ENCODE assay signal across 24 mouse cellular contexts in genomic region chr3:96814342-96814741, GRCm38 (mm10). TPM values are rescaled to one million over a fixed set of nuclear protein-coding genes. Genes with fewer than 3 reads are reported as not detected.
A peak's percentile ranks its signal among the peaks of the same experiment; 100 is the strongest.
DNase-seq lines count a peak whose midpoint lies in the region; ATAC-seq and TF ChIP-seq lines count a peak whose summit lies in the region.
"Had no signal": no experiment of that assay in that cellular context is flagged by ENCODE, and none has a peak within 500 bp of the region (broad histone marks: within the 10 kb centered on the region; RNA-seq: fewer than 3 reads in every experiment).

No protein-coding gene starts in this region.

- WGBS in heart, embryonic 16.5 days = 53% methylated on average over 6 of the region's 6 CpGs
- WGBS in heart, adult 2 months = 67% methylated on average over 6 of the region's 6 CpGs
- 56% methylated on average over 6 of the region's 6 CpGs for WGBS in neural tube, embryonic 15.5 days

- intact Hi-C loops in heart, adult 2 months (cut with DNase I) = loop anchor here (5.0 kb wide), 2 partner anchors 87 to 88 kb away; partner anchors contain the start of genes Gja5, Polr3c and Rnf115

- no peaks in the 10 kb centered on the region for H3K27me3 ChIP-seq in heart, embryonic 16.5 days (ENCODE audit: control insufficient read depth, insufficient read depth, low read length)
- no peaks in the 10 kb centered on the region for H3K27me3 ChIP-seq in heart, adult 2 months (ENCODE audit: control insufficient read depth, insufficient read depth, low read length)
- no peaks in the 10 kb centered on the region for H3K27me3 ChIP-seq in neural tube, embryonic 15.5 days (replicated peaks)
- H3K27me3 ChIP-seq: forebrain, embryonic 13.5 days; liver, embryonic 15.5 days; neural tube, embryonic 13.5 days had no signal

- no peak for TF ChIP-seq EP300 in heart, adult 2 months (IDR thresholded peaks at IDR 0.05; ENCODE audit: insufficient read depth, low read depth, low read length)

- 0 out of 2 replicates have a peak, but pooled peaks cover 3% of the 10 kb centered on the region for H3K9me3 ChIP-seq in heart, embryonic 16.5 days (replicated peaks; ENCODE audit: control insufficient read depth, low read length)
- no peaks in the 10 kb centered on the region for H3K9me3 ChIP-seq in neural tube, embryonic 15.5 days (replicated peaks)
- H3K9me3 ChIP-seq: kidney, embryonic 15.5 days; liver, embryonic 15.5 days; neural tube, embryonic 13.5 days had no signal

- no peak for TF ChIP-seq CTCF in heart, adult 2 months (IDR thresholded peaks at IDR 0.05)

- no peak overlapping the region for H3K27ac ChIP-seq in heart, embryonic 16.5 days (ENCODE audit: low read length)
- H3K27ac ChIP-seq in heart, adult 2 months = no peak overlapping the region
- no peak overlapping the region for H3K27ac ChIP-seq in neural tube, embryonic 15.5 days (replicated peaks)
- H3K27ac ChIP-seq: forebrain, embryonic 13.5 days; kidney, embryonic 15.5 days; liver, embryonic 15.5 days; macrophage; neural tube, embryonic 13.5 days had no signal

- no peak overlapping the region for H3K9ac ChIP-seq in heart, embryonic 16.5 days (ENCODE audit: low read length)
- no peak overlapping the region for H3K9ac ChIP-seq in heart, adult 2 months (ENCODE audit: low read depth, low read length)
- no peak overlapping the region for H3K9ac ChIP-seq in neural tube, embryonic 15.5 days (replicated peaks)
- H3K9ac ChIP-seq: forebrain, embryonic 13.5 days; kidney, embryonic 15.5 days; liver, embryonic 15.5 days; neural tube, embryonic 13.5 days had no signal

- no peaks in the 10 kb centered on the region for H3K79me2 ChIP-seq in heart, adult 2 months (replicated peaks; ENCODE audit: control insufficient read depth, insufficient read depth, low read length)

- no peak overlapping the region for H3K4me3 ChIP-seq in heart, embryonic 16.5 days (ENCODE audit: low read length)
- no peak overlapping the region for H3K4me3 ChIP-seq in heart, adult 2 months
- H3K4me3 ChIP-seq in neural tube, embryonic 15.5 days (replicated peaks) = no peak overlapping the region
- H3K4me3 ChIP-seq: forebrain, embryonic 13.5 days; kidney, embryonic 15.5 days; liver, embryonic 15.5 days; neural tube, embryonic 13.5 days had no signal

- no peaks in the 10 kb centered on the region for H3K36me3 ChIP-seq in heart, embryonic 16.5 days (ENCODE audit: control insufficient read depth, insufficient read depth)
- H3K36me3 ChIP-seq in heart, adult 2 months (ENCODE audit: control insufficient read depth, insufficient read depth, low read length) = no peaks in the 10 kb centered on the region
- H3K36me3 ChIP-seq in neural tube, embryonic 15.5 days = no peaks in the 10 kb centered on the region
- H3K36me3 ChIP-seq: kidney, embryonic 15.5 days; liver, embryonic 15.5 days; neural tube, embryonic 13.5 days had no signal

- no peak for DNase-seq in heart, adult 2 months
- peak; percentile 18 for DNase-seq in ZHBTc4 (ENCODE audit: low read depth, low spot score)
- DNase-seq in natural killer cell, adult 2 months (ENCODE audit: low spot score in 2 of 2) = peak; percentile 27 to 39
- DNase-seq in thymus, postnatal 25 days = peak; percentile 76
- no peak for DNase-seq in adrenal gland, postnatal 25 days
- DNase-seq in layer of hippocampus, postnatal 10 days (ENCODE audit: low spot score in 2 of 2) = no peak
- DNase-seq: adrenal gland, postnatal 36 days; cerebellum, adult 2 months; gastrocnemius, postnatal 14 days; heart, postnatal 10 days had no signal

- peaks cover 8% of the 10 kb centered on the region for H3K4me1 ChIP-seq in heart, embryonic 16.5 days (ENCODE audit: control insufficient read depth, insufficient read depth, low read length)
- no peaks in the 10 kb centered on the region for H3K4me1 ChIP-seq in heart, adult 2 months (ENCODE audit: control insufficient read depth, insufficient read depth, low read length)
- peaks cover 7% of the 10 kb centered on the region; the same call in 1 of the 2 replicates for H3K4me1 ChIP-seq in neural tube, embryonic 15.5 days
- H3K4me1 ChIP-seq: neural tube, embryonic 13.5 days had no signal

- peak; percentile 31; the same call in 1 of the 2 replicates for ATAC-seq in heart, embryonic 16.5 days (replicated peaks; ENCODE audit: extremely low read depth, insufficient read depth, low FRiP score)
- ATAC-seq in neural tube, embryonic 15.5 days (ENCODE audit: low FRiP score) = no peak
- ATAC-seq: forebrain, embryonic 13.5 days had no signal

- TF ChIP-seq POLR2A in heart, adult 2 months (IDR thresholded peaks at IDR 0.05; ENCODE audit: insufficient read depth, low read depth, low read length) = no peak

- no peak overlapping the region for H3K4me2 ChIP-seq in heart, embryonic 16.5 days (ENCODE audit: low read depth, low read length)
- no peak overlapping the region for H3K4me2 ChIP-seq in neural tube, embryonic 15.5 days
- H3K4me2 ChIP-seq: forebrain, embryonic 13.5 days; kidney, embryonic 15.5 days; liver, embryonic 15.5 days; midbrain, embryonic 11.5 days; neural tube, embryonic 13.5 days had no signal

RNA-seq across cellular contexts. Expression of gene Pdzk1, which starts 14.7 kb away (rescaled TPM):
- 0.98 TPM in 1 of 2 replicates, not detected in the other for polyA plus RNA-seq in heart, embryonic 16.5 days (2015; fragmentation: Nextera tagmentation; extraction: Ambion mirVana)
- not detected for total RNA-seq in heart, adult 2 months (2021)
- polyA plus RNA-seq in heart, adult 2 months (2012; rRNA removed) = 0.10 TPM in 1 of 2 replicates, not detected in the other
- total RNA-seq in adrenal gland, postnatal 25 days (2021) = 1.00 TPM in 1 of 2 replicates, not detected in the other
- 0.12 and 0.34 TPM in 2 replicates for polyA plus RNA-seq in neural tube, embryonic 15.5 days (2015; fragmentation: Nextera tagmentation; extraction: Ambion mirVana)
- under 1 TPM; 0.14 to 0.25 TPM for total RNA-seq in layer of hippocampus, postnatal 10 days (2021)
- total RNA-seq: adrenal gland, postnatal 36 days; gastrocnemius, postnatal 14 days; heart, adult 8-10 months; left cerebral cortex, postnatal 14 days; monocyte, adult 5-6 weeks had no signal
- polyA plus RNA-seq: forebrain, embryonic 13.5 days; hindbrain, embryonic 11.5 days; lung, embryonic 16.5 days; macrophage had no signal

RNA-seq across cellular contexts. Expression of gene Cd160, which starts 14.8 kb away (rescaled TPM):
- 2.3 and 5.5 TPM in 2 replicates for polyA plus RNA-seq in heart, embryonic 16.5 days (2015; fragmentation: Nextera tagmentation; extraction: Ambion mirVana)
- total RNA-seq in heart, adult 2 months (2021) = not detected
- polyA plus RNA-seq in heart, adult 2 months (2012; rRNA removed) = 0.06 TPM in 1 of 2 replicates, not detected in the other
- not detected in 2 replicates for total RNA-seq in adrenal gland, postnatal 25 days (2021)
- polyA plus RNA-seq in neural tube, embryonic 15.5 days (2015; fragmentation: Nextera tagmentation; extraction: Ambion mirVana) = 0.19 and 6.5 TPM in 2 replicates
- not detected for total RNA-seq in layer of hippocampus, postnatal 10 days (2021)
- total RNA-seq: gastrocnemius, postnatal 14 days; heart, adult 8-10 months; heart, postnatal 10 days; layer of hippocampus, postnatal 25 days; left cerebral cortex, postnatal 14 days had no signal
- polyA plus RNA-seq: cerebellum, adult 2 months had no signal

Comparison
In these comparisons a context has a peak if more than half of its experiments do, and no peak if none do; other contexts are left out.
1. DNase-seq: peak in ZHBTc4 (single experiment), natural killer cell, adult 2 months (2 of 2) and thymus, postnatal 25 days (single experiment); none in heart, adult 2 months (0 of 2), adrenal gland, postnatal 25 days (single experiment) and layer of hippocampus, postnatal 10 days (0 of 2).